Mouse (Mus musculus) CH12.LX (cell line): Measurements from ENCODE around the gene 2200002J24Rik. TPM values are rescaled to one million over a fixed set of nuclear protein-coding genes. Genes with fewer than 3 reads are reported as not detected.
A peak's percentile ranks its signal among the peaks of the same experiment; 100 is the strongest.

Experiments used
- DNase-seq: peaks from one replicate; pipeline ENCODE4 v3.0.0-alpha.2; 2013; ENCODE audit errors: extremely low read depth
- H3K27ac ChIP-seq: 2 replicates; pipeline ENCODE4 v1.5.1; 2012; ENCODE audit warnings: low read depth, mild to moderate bottlenecking, control low read depth, moderate library complexity; ENCODE audit not compliant: insufficient read depth
- H3K27me3 ChIP-seq: replicated peaks from 2 replicates; pipeline ENCODE3; 2012; ENCODE audit warnings: inconsistent platforms
- H3K36me3 ChIP-seq, 2 experiments: replicated peaks in 1 of 2; 2 replicates each; pipeline versions ENCODE3 to v1.6.1; 2012; ENCODE audit warnings: inconsistent platforms in 1 of 2, low read length in 1 of 2, mild to moderate bottlenecking in 1 of 2, mixed read lengths in 1 of 2, moderate library complexity in 1 of 2; ENCODE audit not compliant: control insufficient read depth in 1 of 2, insufficient read depth in 1 of 2
- H3K4me1 ChIP-seq, 2 experiments: 2 replicates each; pipeline ENCODE4 v1.6.1; 2012; ENCODE audit warnings: inconsistent platforms in 1 of 2, moderate library complexity in 1 of 2; ENCODE audit not compliant: insufficient read depth in 2 of 2, control insufficient read depth in 1 of 2
- H3K4me2 ChIP-seq: 2 replicates; pipeline ENCODE4 v1.6.1; 2012; ENCODE audit warnings: low read depth, mild to moderate bottlenecking, control low read depth; ENCODE audit not compliant: poor library complexity, insufficient read depth, severe bottlenecking
- H3K4me3 ChIP-seq, 3 experiments: fragments of 150-350 bp in 1 of 3; sonication (generic) in 1 of 3; replicated peaks in 1 of 3; 2 replicates each; pipeline versions ENCODE3 to v1.5.1; 2011 to 2012; ENCODE audit warnings: low read depth in 2 of 3, low read length in 2 of 3, mild to moderate bottlenecking in 2 of 3, moderate library complexity in 2 of 3, control low read depth in 1 of 3, improper control_type of control experiment in 1 of 3, inconsistent platforms in 1 of 3, mixed read lengths in 1 of 3; ENCODE audit not compliant: poor library complexity in 1 of 3
- H3K79me2 ChIP-seq: replicated peaks from 2 replicates; pipeline ENCODE4 v1.6.1; 2012; ENCODE audit warnings: mild to moderate bottlenecking, moderate library complexity; ENCODE audit not compliant: control insufficient read depth, poor library complexity, insufficient read depth, severe bottlenecking; ENCODE audit errors: extremely low read depth
- H3K9ac ChIP-seq: 2 replicates; pipeline ENCODE4 v1.6.1; 2012; ENCODE audit warnings: low read depth, mild to moderate bottlenecking, control low read depth, moderate library complexity; ENCODE audit not compliant: insufficient read depth
- H3K9me3 ChIP-seq: replicated peaks from 2 replicates; pipeline ENCODE3; 2012; ENCODE audit warnings: low read length, inconsistent platforms, mixed read lengths
- BHLHE40 ChIP-seq: IDR thresholded peaks from 2 replicates; pipeline ENCODE4 v1.6.1; 2011; ENCODE audit warnings: mild to moderate bottlenecking, low read depth, low read length, improper control_type of control experiment
- CHD1 ChIP-seq: IDR thresholded peaks from 2 replicates; pipeline ENCODE4 v1.6.1; 2012; ENCODE audit warnings: low read depth, low read length, improper control_type of control experiment, inconsistent platforms
- CHD2 ChIP-seq: IDR thresholded peaks from 2 replicates; pipeline ENCODE4 v1.6.1; 2011; ENCODE audit warnings: low read length, improper control_type of control experiment
- CTCF ChIP-seq, 2 experiments: IDR thresholded peaks in 1 of 2; conservative IDR thresholded peaks in 1 of 2; 2 replicates each; pipeline ENCODE4 v1.5.1; 2011 to 2012; ENCODE audit warnings: low read depth in 2 of 2, low read length in 2 of 2, improper control_type of control experiment in 1 of 2, inconsistent platforms in 1 of 2, mild to moderate bottlenecking in 1 of 2, moderate library complexity in 1 of 2
- E2F4 ChIP-seq: IDR thresholded peaks from 2 replicates; pipeline ENCODE4 v1.6.1; 2011; ENCODE audit warnings: low read depth, low read length, improper control_type of control experiment; ENCODE audit not compliant: insufficient replicate concordance
- ELF1 ChIP-seq: IDR thresholded peaks from 2 replicates; pipeline ENCODE4 v1.6.1; 2014; ENCODE audit warnings: low read depth, mild to moderate bottlenecking, inconsistent platforms, low read length, improper control_type of control experiment
- EP300 ChIP-seq: IDR thresholded peaks from 2 replicates; pipeline ENCODE4 v1.6.1; 2011; ENCODE audit warnings: low read length, improper control_type of control experiment
- ETS1 ChIP-seq: conservative IDR thresholded peaks from 2 replicates; pipeline ENCODE4 v1.6.1; 2012; ENCODE audit warnings: low read depth, mild to moderate bottlenecking, inconsistent platforms, low read length, improper control_type of control experiment, moderate library complexity
- GABPA ChIP-seq: IDR thresholded peaks from 2 replicates; pipeline ENCODE4 v1.6.1; 2012; ENCODE audit warnings: low read depth, low read length, improper control_type of control experiment, inconsistent platforms; ENCODE audit not compliant: insufficient replicate concordance
- HCFC1 ChIP-seq: IDR thresholded peaks from 2 replicates; pipeline ENCODE4 v1.6.1; 2012; ENCODE audit warnings: low read depth, mild to moderate bottlenecking, inconsistent platforms, low read length, improper control_type of control experiment
- IRF4 ChIP-seq: IDR thresholded peaks from 2 replicates; pipeline ENCODE4 v1.6.1; 2014; ENCODE audit warnings: low read depth, mild to moderate bottlenecking, inconsistent platforms, low read length, improper control_type of control experiment
- JUN ChIP-seq: IDR thresholded peaks from 2 replicates; pipeline ENCODE4 v1.6.1; 2011; ENCODE audit warnings: low read depth, mild to moderate bottlenecking, low read length, improper control_type of control experiment, moderate library complexity; ENCODE audit not compliant: insufficient read depth
- JUND ChIP-seq: conservative IDR thresholded peaks from 2 replicates; pipeline ENCODE4 v1.6.1; 2011; ENCODE audit warnings: low read depth, low read length, improper control_type of control experiment
- KAT2A ChIP-seq: IDR thresholded peaks from 2 replicates; pipeline ENCODE4 v1.6.1; 2012; ENCODE audit warnings: low read length, improper control_type of control experiment, inconsistent platforms; ENCODE audit not compliant: insufficient replicate concordance
- MAFK ChIP-seq: IDR thresholded peaks from 2 replicates; pipeline ENCODE4 v1.6.1; 2011; ENCODE audit warnings: low read length, improper control_type of control experiment; ENCODE audit not compliant: insufficient replicate concordance
- MAX ChIP-seq: IDR thresholded peaks from 2 replicates; pipeline ENCODE4 v1.6.1; 2011; ENCODE audit warnings: low read length, improper control_type of control experiment
- MAZ ChIP-seq: IDR thresholded peaks from 2 replicates; pipeline ENCODE4 v1.6.1; 2012; ENCODE audit warnings: low read depth, mild to moderate bottlenecking, inconsistent platforms, low read length, improper control_type of control experiment, moderate library complexity
- MEF2A ChIP-seq: IDR thresholded peaks from 2 replicates; pipeline ENCODE4 v1.6.1; 2014; ENCODE audit warnings: low read depth, mild to moderate bottlenecking, inconsistent platforms, low read length, improper control_type of control experiment, borderline replicate concordance
- MXI1 ChIP-seq: IDR thresholded peaks from 2 replicates; pipeline ENCODE4 v1.6.1; 2011; ENCODE audit warnings: mild to moderate bottlenecking, low read depth, low read length, improper control_type of control experiment
- MYC ChIP-seq: IDR thresholded peaks from 2 replicates; pipeline ENCODE4 v1.6.1; 2011; ENCODE audit warnings: low read depth, mild to moderate bottlenecking, improper control_type of control experiment, low read length
- NELFE ChIP-seq: IDR thresholded peaks from 2 replicates; pipeline ENCODE4 v1.6.1; 2011; ENCODE audit warnings: low read depth, low read length, improper control_type of control experiment
- NRF1 ChIP-seq: IDR thresholded peaks from 2 replicates; pipeline ENCODE4 v1.6.1; 2014; ENCODE audit warnings: low read depth, mild to moderate bottlenecking, inconsistent platforms, low read length, improper control_type of control experiment, moderate library complexity
- PAX5 ChIP-seq: IDR thresholded peaks from 2 replicates; pipeline ENCODE4 v1.6.1; 2012; ENCODE audit warnings: low read length, inconsistent platforms, mixed read lengths
- POLR2A ChIP-seq: IDR thresholded peaks from 2 replicates; pipeline ENCODE4 v1.6.1; 2011; ENCODE audit warnings: low read depth, mild to moderate bottlenecking, improper control_type of control experiment, low read length
- POLR2AphosphoS2 ChIP-seq: IDR thresholded peaks from 2 replicates; pipeline ENCODE4 v1.6.1; 2011; ENCODE audit warnings: low read depth, low read length, improper control_type of control experiment
- RAD21 ChIP-seq: IDR thresholded peaks from 2 replicates; pipeline ENCODE4 v1.6.1; 2011; ENCODE audit warnings: low read depth, mild to moderate bottlenecking, low read length, improper control_type of control experiment, moderate library complexity
- RCOR1 ChIP-seq: conservative IDR thresholded peaks from 2 replicates; pipeline ENCODE4 v1.6.1; 2012; ENCODE audit warnings: low read depth, mild to moderate bottlenecking, inconsistent platforms, low read length, improper control_type of control experiment
- SIN3A ChIP-seq: IDR thresholded peaks from 2 replicates; pipeline ENCODE4 v1.6.1; 2012; ENCODE audit warnings: low read length, improper control_type of control experiment, inconsistent platforms
- SMC3 ChIP-seq: IDR thresholded peaks from 2 replicates; pipeline ENCODE4 v1.6.1; 2011; ENCODE audit warnings: low read depth, low read length, improper control_type of control experiment
- TBP ChIP-seq: conservative IDR thresholded peaks from 2 replicates; pipeline ENCODE4 v1.6.1; 2011; ENCODE audit warnings: low read depth, low read length, improper control_type of control experiment
- TCF12 ChIP-seq: IDR thresholded peaks from 2 replicates; pipeline ENCODE4 v1.6.1; 2014; ENCODE audit warnings: low read depth, mild to moderate bottlenecking, inconsistent platforms, low read length, improper control_type of control experiment
- UBTF ChIP-seq: IDR thresholded peaks from 2 replicates; pipeline ENCODE4 v1.6.1; 2012; ENCODE audit warnings: low read depth, mild to moderate bottlenecking, inconsistent platforms, low read length, improper control_type of control experiment, moderate library complexity
- USF1 ChIP-seq: IDR thresholded peaks from 2 replicates; pipeline ENCODE4 v1.6.1; 2014; ENCODE audit warnings: low read depth, mild to moderate bottlenecking, inconsistent platforms, low read length, improper control_type of control experiment
- USF2 ChIP-seq: conservative IDR thresholded peaks from 2 replicates; pipeline ENCODE4 v1.6.1; 2011; ENCODE audit warnings: low read depth, low read length, improper control_type of control experiment
- ZC3H11A ChIP-seq: IDR thresholded peaks from 2 replicates; pipeline ENCODE4 v1.6.1; 2012; ENCODE audit warnings: low read depth, mild to moderate bottlenecking, inconsistent platforms, low read length, improper control_type of control experiment
- ZKSCAN1 ChIP-seq: IDR thresholded peaks from 2 replicates; pipeline ENCODE4 v1.6.1; 2012; ENCODE audit warnings: low read depth, inconsistent platforms, low read length, improper control_type of control experiment, borderline replicate concordance
- ZMIZ1 ChIP-seq: IDR thresholded peaks from 2 replicates; pipeline ENCODE4 v1.6.1; 2012; ENCODE audit warnings: low read depth, mild to moderate bottlenecking, inconsistent platforms, low read length, improper control_type of control experiment
- ZNF384 ChIP-seq: IDR thresholded peaks from 2 replicates; pipeline ENCODE4 v1.6.1; 2012; ENCODE audit warnings: low read depth, low read length, improper control_type of control experiment, inconsistent platforms
- dilution Hi-C: fragments of 300-500 bp; cut with MboI; formaldehyde crosslinking; loops from 2 replicates; pipeline ENCODE4 v1.14.3; 2020; ENCODE audit warnings: low sequenced_read_pairs; ENCODE audit not compliant: extremely low pct_unique_long_range_greater_than_20kb, extremely low pct_ligation_motif_present
- in situ Hi-C: fragments of 300-500 bp; cut with MboI; formaldehyde crosslinking; loops from 3 replicates; pipeline ENCODE4 v1.14.3; 2019; ENCODE audit warnings: low sequenced_read_pairs, low pct_ligation_motif_present, low pct_unique_long_range_greater_than_20kb, mixed read lengths
- polyA plus RNA-seq: library from polyadenylated mRNA; unstranded; fragments of >175 nt; gene quantifications from 2 replicates; pipeline ENCODE4 v1.2.1, GENCODE M21; 2012; ENCODE audit warnings: low read depth; ENCODE audit not compliant: insufficient read length
- total RNA-seq, 2 experiments: library from RNA; depleted of rRNA; stranded (reverse); fragments of 300-350 nt in 1 of 2; fragments of >200 nt in 1 of 2; gene quantifications; 2 replicates each; pipeline ENCODE4 v1.2.3; 2012 to 2014

2200002J24Rik gene
- total and polyA plus RNA-seq, 3 experiments = 2.9 to 4.0 (median 3.0) TPM

GRCm38 (mm10) chr7:30728739-30729395 lies 30.1 kb downstream of the 2200002J24Rik start:
- Histone ChIP-seq H3K36me3 (peaks cover 16 to 65% of the 10 kb centered on the region in 2 experiments), H3K27ac (peak overlapping the region; percentile 90), H3K9ac (peak overlapping the region; percentile 77), H3K4me2 (peak overlapping the region; percentile 91), H3K4me3 (peak overlapping the region; percentile 67 to 78 (median 73)), H3K27me3 (no peaks in the 10 kb centered on the region), H3K9me3 (no peaks in the 10 kb centered on the region), H3K79me2 (no peaks in the 10 kb centered on the region)
- dilution Hi-C loops = no loop called here
- peak; percentile 36 for DNase-seq
- in situ Hi-C loops = no loop called here
- TF ChIP-seq CHD2 (no peak), IRF4 (no peak), MYC (peak; percentile 65; the same call in 1 of the 2 replicates), TBP (no peak), E2F4 (no peak), NRF1 (no peak), POLR2A (no peak), SIN3A (no peak), JUN (no peak), TCF12 (no peak), RCOR1 (no peak), ZKSCAN1 (no peak), HCFC1 (0 out of 2 replicates have a peak, but pooled peaks have one; percentile 18), KAT2A (0 out of 2 replicates have a peak, but pooled peaks have one; percentile 16), RAD21 (no peak; the same call in none of the 2 replicates), MXI1 (no peak; the same call in 1 of the 2 replicates), CTCF (conservative IDR thresholded peaks at IDR 0.05 in 1 of 2, IDR thresholded peaks at IDR 0.05 in 1 of 2; ENCODE audit: low read depth in 2 of 2, low read length in 2 of 2) (peak in 1 of 2 experiments; percentile 38; a peak in 1 of 4 replicates), MAZ (no peak), UBTF (no peak), MEF2A (no peak), ZC3H11A (no peak), ETS1 (no peak), ELF1 (0 out of 2 replicates have a peak, but pooled peaks have one; percentile 15), ZNF384 (no peak), CHD1 (no peak), SMC3 (no peak; the same call in 1 of the 2 replicates), PAX5 (no peak), POLR2AphosphoS2 (no peak), JUND (no peak), BHLHE40 (peak; percentile 79), GABPA (no peak), MAFK (peak; percentile 54; the same call in 1 of the 2 replicates), NELFE (no peak), USF2 (peak; percentile 79), EP300 (0 out of 2 replicates have a peak, but pooled peaks have one; percentile 19), ZMIZ1 (no peak), MAX (peak; percentile 77), USF1 (peak; percentile 77)
- TF ChIP-seq, all 38 proteins: peak for 11
- peaks cover 20 to 61% of the 10 kb centered on the region in 2 experiments for H3K4me1 ChIP-seq
